10 mouse cellular contexts compared by ENCODE assay signal in genomic region chr11:68579462-68579881, GRCm38 (mm10). TPM values are rescaled to one million over a fixed set of nuclear protein-coding genes. Genes with fewer than 3 reads are reported as not detected.
DNase-seq lines count a peak whose midpoint lies in the region; ATAC-seq and TF ChIP-seq lines count a peak whose summit lies in the region.
"Had no signal": no experiment of that assay in that cellular context is flagged by ENCODE, and none has a peak within 500 bp of the region (broad histone marks: within the 10 kb centered on the region; RNA-seq: fewer than 3 reads in every experiment).

No protein-coding gene starts in this region.

- intact Hi-C loops in left cerebral cortex, adult 2 months (cut with DNase I), result no loop called here

- H3K27me3 ChIP-seq in kidney, embryonic 14.5 days (ENCODE audit: control insufficient read depth, insufficient read depth, low read length), result no peaks in the 10 kb centered on the region
- no peaks in the 10 kb centered on the region for H3K27me3 ChIP-seq in forebrain, embryonic 14.5 days (replicated peaks; ENCODE audit: control insufficient read depth, insufficient read depth, low read length)
- no peaks in the 10 kb centered on the region for H3K27me3 ChIP-seq in neural tube, embryonic 14.5 days (ENCODE audit: control insufficient read depth, insufficient read depth, low read length)

- no peaks in the 10 kb centered on the region for H3K9me3 ChIP-seq in kidney, embryonic 14.5 days (ENCODE audit: control insufficient read depth, low read length)
- no peaks in the 10 kb centered on the region for H3K9me3 ChIP-seq in forebrain, embryonic 14.5 days (replicated peaks; ENCODE audit: control insufficient read depth, low read length)
- no peaks in the 10 kb centered on the region for H3K9me3 ChIP-seq in neural tube, embryonic 14.5 days (ENCODE audit: control insufficient read depth, low read length)
- H3K9me3 ChIP-seq: G1E had no signal

- 40% methylated on average over 9 of the region's 9 CpGs for WGBS in kidney, embryonic 14.5 days
- WGBS in forebrain, embryonic 14.5 days, result 17% methylated on average over 9 of the region's 9 CpGs
- WGBS in neural tube, embryonic 14.5 days, result 25% methylated on average over 9 of the region's 9 CpGs

- no peaks in the 10 kb centered on the region for H3K36me3 ChIP-seq in kidney, embryonic 14.5 days (ENCODE audit: control insufficient read depth, insufficient read depth, low read length)
- no peaks in the 10 kb centered on the region for H3K36me3 ChIP-seq in forebrain, embryonic 14.5 days (ENCODE audit: control insufficient read depth, insufficient read depth, low read length)
- H3K36me3 ChIP-seq in neural tube, embryonic 14.5 days (ENCODE audit: control insufficient read depth, insufficient read depth, low read length), result no peaks in the 10 kb centered on the region
- H3K36me3 ChIP-seq: G1E had no signal

- H3K4me2 ChIP-seq in kidney, embryonic 14.5 days (replicated peaks; ENCODE audit: low read depth, low read length), result no peak overlapping the region
- peak overlapping the region; percentile 8; the same call in 1 of the 2 replicates for H3K4me2 ChIP-seq in forebrain, embryonic 14.5 days (ENCODE audit: low read length)
- no peak overlapping the region for H3K4me2 ChIP-seq in neural tube, embryonic 14.5 days (ENCODE audit: low read depth, low read length)

- no peak for DNase-seq in kidney, postnatal 25 days
- peak; percentile 59 for DNase-seq in cerebellum, adult 11-12 months
- peak; percentile 81 for DNase-seq in forebrain, embryonic 14.5 days (ENCODE audit: low spot score)
- DNase-seq in left cerebral cortex, adult 2 months (ENCODE audit: extremely low spot score in 1 of 2, low spot score in 2 of 2), result peak; percentile 40 to 42
- DNase-seq in urinary bladder, postnatal 25 days (ENCODE audit: low spot score), result no peak

- TF ChIP-seq CTCF in left cerebral cortex, adult 2 months (IDR thresholded peaks at IDR 0.05), result no peak; the same call in 1 of the 2 replicates

- H3K9ac ChIP-seq in kidney, embryonic 14.5 days (ENCODE audit: low read depth, low read length), result no peak overlapping the region
- peak overlapping the region; percentile 41; the same call in 1 of the 2 replicates for H3K9ac ChIP-seq in forebrain, embryonic 14.5 days (ENCODE audit: low read length)
- no peak overlapping the region for H3K9ac ChIP-seq in neural tube, embryonic 14.5 days (replicated peaks; ENCODE audit: low read depth, low read length)

- H3K27ac ChIP-seq in kidney, embryonic 14.5 days (ENCODE audit: low read depth, low read length), result no peak overlapping the region
- H3K27ac ChIP-seq in forebrain, embryonic 14.5 days (ENCODE audit: low read depth, low read length), result peak overlapping the region; percentile 56; the same call in 1 of the 2 replicates
- no peak overlapping the region for H3K27ac ChIP-seq in left cerebral cortex, adult 2 months
- peak overlapping the region; percentile 52 for H3K27ac ChIP-seq in neural tube, embryonic 14.5 days (ENCODE audit: low read depth, low read length)
- H3K27ac ChIP-seq: macrophage had no signal

- H3K4me1 ChIP-seq in kidney, embryonic 14.5 days (ENCODE audit: control insufficient read depth, insufficient read depth, low read length), result no peaks in the 10 kb centered on the region
- H3K4me1 ChIP-seq in forebrain, embryonic 14.5 days (ENCODE audit: control insufficient read depth, insufficient read depth, low read length), result peaks cover 13% of the 10 kb centered on the region; the same call in 1 of the 2 replicates
- no peaks in the 10 kb centered on the region; the same call in 1 of the 2 replicates for H3K4me1 ChIP-seq in neural tube, embryonic 14.5 days (ENCODE audit: control insufficient read depth, insufficient read depth, low read length)

- no peak overlapping the region for H3K4me3 ChIP-seq in kidney, embryonic 14.5 days (ENCODE audit: low read length)
- no peak overlapping the region for H3K4me3 ChIP-seq in forebrain, embryonic 14.5 days (ENCODE audit: low read depth, low read length)
- H3K4me3 ChIP-seq in left cerebral cortex, adult 2 months, result no peak overlapping the region
- H3K4me3 ChIP-seq in neural tube, embryonic 14.5 days (ENCODE audit: low read depth, low read length), result no peak overlapping the region

- 0 out of 2 replicates have a peak, but pooled peaks have one; percentile 24 for ATAC-seq in kidney, embryonic 14.5 days (ENCODE audit: low FRiP score, low TSS enrichment)
- ATAC-seq in forebrain, embryonic 14.5 days, result peak; percentile 51
- ATAC-seq in neural tube, embryonic 14.5 days (ENCODE audit: low read depth), result peak; percentile 56; the same call in 1 of the 2 replicates
- no peak for ATAC-seq in activated CD4-positive, CD25-positive, alpha-beta regulatory T cell, adult 4 months

RNA-seq across cellular contexts. Expression of gene Ccdc42, which starts 7.3 kb away (rescaled TPM):
- 2.5 and 3.0 TPM in 2 replicates for polyA plus RNA-seq in kidney, embryonic 14.5 days (2014; fragmentation: Nextera tagmentation; extraction: Ambion mirVana)
- 0.31 and 0.39 TPM in 2 replicates for polyA plus RNA-seq in forebrain, embryonic 14.5 days (2014; fragmentation: Nextera tagmentation; extraction: Ambion mirVana)
- 1 to 10 TPM in 1 of 2 experiments, under 1 TPM in 1; 0.66 to 1.2 TPM for total RNA-seq in left cerebral cortex, adult 2 months (2021)
- not detected in 2 replicates for polyA plus RNA-seq in neural tube, embryonic 14.5 days (2014; fragmentation: Nextera tagmentation; extraction: Ambion mirVana)
- not detected for polyA plus RNA-seq in activated CD4-positive, CD25-positive, alpha-beta regulatory T cell, adult 4 months (2017; shearing (Covaris generic))
- total RNA-seq: G1E had no signal
- polyA plus RNA-seq: G1E, macrophage had no signal

RNA-seq across cellular contexts. Expression of gene Mfsd6l, which starts 23.5 kb away (rescaled TPM):
- polyA plus RNA-seq in kidney, embryonic 14.5 days (2014; fragmentation: Nextera tagmentation; extraction: Ambion mirVana), result 1.0 and 1.4 TPM in 2 replicates
- polyA plus RNA-seq in forebrain, embryonic 14.5 days (2014; fragmentation: Nextera tagmentation; extraction: Ambion mirVana), result not detected in 2 replicates
- not detected for total RNA-seq in left cerebral cortex, adult 2 months (2021)
- not detected in 2 replicates for polyA plus RNA-seq in neural tube, embryonic 14.5 days (2014; fragmentation: Nextera tagmentation; extraction: Ambion mirVana)
- not detected for polyA plus RNA-seq in activated CD4-positive, CD25-positive, alpha-beta regulatory T cell, adult 4 months (2017; shearing (Covaris generic))
- polyA plus RNA-seq: G1E, macrophage had no signal

Comparison
In these comparisons a context has a peak if more than half of its experiments do, and no peak if none do; other contexts are left out.
1. H3K27ac ChIP-seq: peak in forebrain, embryonic 14.5 days (single experiment) and neural tube, embryonic 14.5 days (single experiment); none in kidney, embryonic 14.5 days (single experiment) and left cerebral cortex, adult 2 months (single experiment).
2. DNase-seq: peak in cerebellum, adult 11-12 months (single experiment), forebrain, embryonic 14.5 days (single experiment) and left cerebral cortex, adult 2 months (2 of 2); none in kidney, postnatal 25 days (0 of 2) and urinary bladder, postnatal 25 days (single experiment).